17 mouse cellular contexts compared by ENCODE assay signal in the genomic region with DNA sequence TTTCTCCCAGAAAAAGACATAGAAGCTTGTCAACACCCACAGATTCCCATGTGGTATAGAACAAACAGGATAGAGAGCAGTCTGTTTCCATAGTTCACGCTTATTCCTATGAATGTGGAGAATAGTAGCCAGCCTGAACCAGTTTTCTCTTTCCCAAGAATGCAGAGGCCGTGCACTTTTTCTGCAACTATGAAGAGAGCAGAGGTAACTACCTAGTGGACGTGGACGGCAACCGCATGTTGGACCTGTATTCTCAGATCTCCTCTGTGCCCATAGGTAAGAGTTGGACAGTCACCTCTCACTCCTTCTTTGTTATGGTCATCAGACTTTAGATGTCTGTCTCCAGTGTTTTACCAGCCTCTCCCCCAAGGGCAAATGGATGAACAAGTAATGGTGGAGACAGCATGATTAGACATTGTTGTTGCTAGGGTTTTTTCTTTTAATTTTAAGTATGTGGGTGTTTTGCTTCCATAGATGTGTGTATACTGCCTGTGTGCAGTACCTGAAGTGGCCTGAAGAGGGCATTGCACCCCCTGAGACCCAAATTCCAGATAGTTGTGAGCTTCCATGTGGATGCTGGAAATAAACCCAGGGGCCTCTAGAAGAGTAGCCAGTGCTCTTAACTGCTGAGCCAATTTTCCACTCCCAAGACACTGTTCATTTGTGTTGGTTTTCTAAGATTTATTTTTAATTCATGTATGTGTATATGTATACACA. TPM values are rescaled to one million over a fixed set of nuclear protein-coding genes. Genes with fewer than 3 reads are reported as not detected.
DNase-seq lines count a peak whose midpoint lies in the region; ATAC-seq and TF ChIP-seq lines count a peak whose summit lies in the region.
"Had no signal": no experiment of that assay in that cellular context is flagged by ENCODE, and none has a peak within 500 bp of the region (broad histone marks: within the 10 kb centered on the region; RNA-seq: fewer than 3 reads in every experiment).

No protein-coding gene starts in this region.

- H3K4me3 ChIP-seq in forebrain, postnatal 0 days (ENCODE audit: low read depth, low read length) = no peak overlapping the region
- H3K4me3 ChIP-seq in forebrain, embryonic 10.5 days = no peak overlapping the region
- no peak overlapping the region for H3K4me3 ChIP-seq in layer of hippocampus, adult 2 months
- H3K4me3 ChIP-seq in spleen, adult 2 months (ENCODE audit: extremely low read depth, insufficient read depth, insufficient read length) = no peak overlapping the region
- H3K4me3 ChIP-seq: embryonic facial prominence, embryonic 15.5 days; forebrain, embryonic 12.5 days; heart, embryonic 15.5 days; megakaryocyte, embryonic 14.5 days; neural tube, embryonic 12.5 days had no signal

- H3K27me3 ChIP-seq in forebrain, postnatal 0 days (ENCODE audit: insufficient read depth, low read length) = no peaks in the 10 kb centered on the region
- H3K27me3 ChIP-seq in forebrain, embryonic 10.5 days (ENCODE audit: poor library complexity, severe bottlenecking) = no peaks in the 10 kb centered on the region
- no peaks in the 10 kb centered on the region for H3K27me3 ChIP-seq in spleen, adult 2 months (ENCODE audit: control insufficient read depth, insufficient read depth, low read length)
- H3K27me3 ChIP-seq: embryonic facial prominence, embryonic 15.5 days; forebrain, embryonic 12.5 days; heart, embryonic 15.5 days; neural tube, embryonic 12.5 days had no signal

- no peak overlapping the region for H3K27ac ChIP-seq in forebrain, postnatal 0 days (ENCODE audit: low read depth, low read length)
- no peak overlapping the region for H3K27ac ChIP-seq in forebrain, embryonic 10.5 days
- no peak overlapping the region for H3K27ac ChIP-seq in layer of hippocampus, adult 2 months
- no peak overlapping the region for H3K27ac ChIP-seq in spleen, adult 2 months (ENCODE audit: insufficient read depth, low read length)
- H3K27ac ChIP-seq: embryonic facial prominence, embryonic 15.5 days; forebrain, embryonic 12.5 days; heart, embryonic 15.5 days; neural tube, embryonic 12.5 days had no signal

- peaks cover 5% of the 10 kb centered on the region; the same call in 1 of the 2 replicates for H3K9me3 ChIP-seq in forebrain, postnatal 0 days (ENCODE audit: low read length)
- H3K9me3 ChIP-seq in forebrain, embryonic 10.5 days = peaks cover 6% of the 10 kb centered on the region; the same call in 1 of the 2 replicates
- H3K9me3 ChIP-seq: embryonic facial prominence, embryonic 15.5 days; heart, embryonic 15.5 days had no signal

- no peaks in the 10 kb centered on the region; the same call in 1 of the 2 replicates for H3K36me3 ChIP-seq in forebrain, postnatal 0 days (ENCODE audit: insufficient read depth)
- peaks cover 4% of the 10 kb centered on the region; the same call in 1 of the 2 replicates for H3K36me3 ChIP-seq in forebrain, embryonic 10.5 days (replicated peaks)
- no peaks in the 10 kb centered on the region for H3K36me3 ChIP-seq in spleen, adult 2 months (ENCODE audit: control insufficient read depth, insufficient read depth, low read length)

- no peak for ATAC-seq in forebrain, postnatal 0 days

- peak; percentile 39 for TF ChIP-seq CTCF in forebrain, postnatal 0 days (IDR thresholded peaks at IDR 0.05; ENCODE audit: low read depth)
- TF ChIP-seq CTCF in layer of hippocampus, adult 2 months (conservative IDR thresholded peaks at IDR 0.05) = peak; percentile 66
- peak; percentile 3; the same call in 1 of the 2 replicates for TF ChIP-seq CTCF in spleen, adult 2 months (IDR thresholded peaks at IDR 0.05; ENCODE audit: extremely low read depth, insufficient read depth, insufficient read length, insufficient replicate concordance)

- WGBS in forebrain, postnatal 0 days = 94% methylated on average over 5 of the region's 5 CpGs
- WGBS in forebrain, embryonic 10.5 days = 94% methylated on average over 5 of the region's 5 CpGs
- WGBS in spleen, adult 2 months = 95% methylated on average over 5 of the region's 5 CpGs

- H3K4me2 ChIP-seq in forebrain, postnatal 0 days (ENCODE audit: low read depth) = no peak overlapping the region
- H3K4me2 ChIP-seq: embryonic facial prominence, embryonic 15.5 days; forebrain, embryonic 12.5 days; heart, embryonic 15.5 days; neural tube, embryonic 12.5 days had no signal

- DNase-seq in forebrain, postnatal 0 days = no peak
- DNase-seq in forebrain, embryonic 10.5 days (ENCODE audit: extremely low spot score, low spot score) = no peak
- DNase-seq in layer of hippocampus, adult 2 months (ENCODE audit: low spot score in 2 of 2) = no peak
- DNase-seq in layer of hippocampus, adult 8-10 months (ENCODE audit: low spot score in 2 of 2) = no peak
- no peak for DNase-seq in spleen, adult 2 months (ENCODE audit: low read depth in 1 of 2, low spot score in 2 of 2)
- no peak for DNase-seq in spleen, postnatal 10 days (ENCODE audit: low spot score in 2 of 2)
- DNase-seq in testis, postnatal 10 days (ENCODE audit: low spot score) = peak; percentile 43
- DNase-seq in embryo, embryonic 11 days = no peak
- DNase-seq: cerebellum, postnatal 10 days; kidney, adult 11 months; kidney, postnatal 14 days; layer of hippocampus, adult 9-11 months had no signal

- H3K4me1 ChIP-seq in forebrain, postnatal 0 days (ENCODE audit: insufficient read depth) = no peaks in the 10 kb centered on the region
- peaks cover 3% of the 10 kb centered on the region; the same call in 1 of the 2 replicates for H3K4me1 ChIP-seq in forebrain, embryonic 10.5 days
- H3K4me1 ChIP-seq in spleen, adult 2 months (ENCODE audit: control insufficient read depth, insufficient read depth, insufficient read length) = no peaks in the 10 kb centered on the region
- H3K4me1 ChIP-seq: embryonic facial prominence, embryonic 15.5 days; forebrain, embryonic 12.5 days; heart, embryonic 15.5 days had no signal

- TF ChIP-seq POLR2A in spleen, adult 2 months (IDR thresholded peaks at IDR 0.05; ENCODE audit: low read depth, low read length) = no peak

- H3K9ac ChIP-seq in forebrain, postnatal 0 days = no peak overlapping the region
- H3K9ac ChIP-seq: embryonic facial prominence, embryonic 15.5 days; forebrain, embryonic 12.5 days; heart, embryonic 15.5 days; neural tube, embryonic 12.5 days had no signal

RNA-seq across cellular contexts. Expression of a gene that starts 54.7 kb away (rescaled TPM):
- total RNA-seq in forebrain, postnatal 0 days (2014; rRNA removed) = 32.0 and 36.5 TPM in 2 replicates
- 24.6 and 27.3 TPM in 2 replicates for polyA plus RNA-seq in forebrain, postnatal 0 days (2015; fragmentation: Nextera tagmentation; extraction: Ambion mirVana)
- polyA plus RNA-seq in forebrain, embryonic 10.5 days (2016; fragmentation: Nextera tagmentation; extraction: Ambion mirVana) = 49.8 and 54.4 TPM in 2 replicates
- total RNA-seq in layer of hippocampus, adult 2 months (2021) = 10 to 100 TPM; 34.9 to 35.9 TPM
- 10 to 100 TPM; 31.2 to 42.1 (median 40.8) TPM for total RNA-seq in layer of hippocampus, adult 8-10 months (2022)
- 50.2 and 58.1 TPM in 2 replicates for polyA plus RNA-seq in spleen, adult 2 months (2012; rRNA removed)

RNA-seq across cellular contexts. Expression of a gene that starts 54.8 kb away (rescaled TPM):
- 19.3 and 22.9 TPM in 2 replicates for total RNA-seq in forebrain, postnatal 0 days (2014; rRNA removed)
- 11.7 and 16.3 TPM in 2 replicates for polyA plus RNA-seq in forebrain, postnatal 0 days (2015; fragmentation: Nextera tagmentation; extraction: Ambion mirVana)
- 27.1 and 27.5 TPM in 2 replicates for polyA plus RNA-seq in forebrain, embryonic 10.5 days (2016; fragmentation: Nextera tagmentation; extraction: Ambion mirVana)
- 10 to 100 TPM; 12.4 to 13.4 TPM for total RNA-seq in layer of hippocampus, adult 2 months (2021)
- total RNA-seq in layer of hippocampus, adult 8-10 months (2022) = 10 to 100 TPM; 12.9 to 13.7 (median 13.4) TPM
- 9.7 and 10.4 TPM in 2 replicates for polyA plus RNA-seq in spleen, adult 2 months (2012; rRNA removed)

Comparison
In these comparisons a context has a peak if more than half of its experiments do, and no peak if none do; other contexts are left out.
1. CTCF ChIP-seq: peak in every context shown above with its lines; median percentile 66 in layer of hippocampus, adult 2 months; 39 in forebrain, postnatal 0 days; 3 in spleen, adult 2 months.